Mouse (Mus musculus): ENCODE measurements around the gene Igsf9. TPM values are rescaled to one million over a fixed set of nuclear protein-coding genes. Genes with fewer than 3 reads are reported as not detected.
A peak's percentile ranks its signal among the peaks of the same experiment; 100 is the strongest.

Gene Igsf9
- polyA plus RNA-seq, 1 experiment from 2014 or later, result 1.6 TPM

- 2% methylated on average over 30 of the region's 30 CpGs for WGBS (ENCODE audit: insufficient replicate concordance)
- Histone ChIP-seq H3K4me1 (replicated peaks) (peaks cover 45% of the 10 kb centered on the region), H3K9me3 (replicated peaks) (no peaks in the 10 kb centered on the region), H3K4me2 (peak within 1 kb of the TSS; percentile 71), H3K9ac (peak within 1 kb of the TSS; percentile 72), H3K27ac (peak within 1 kb of the TSS; percentile 78), H3K4me3 (replicated peaks) (peak within 1 kb of the TSS; percentile 68), H3K27me3 (peaks cover 19% of the 10 kb centered on the region), H3K36me3 (peaks cover 8% of the 10 kb centered on the region; the same call in 1 of the 2 replicates)
- DNase-seq (peak; percentile 57), ATAC-seq (ENCODE audit: low read depth) (peak; percentile 55; the same call in 1 of the 2 replicates)
These were observed 18.3 kb downstream of the Igsf9 start, which contains the start of gene Tagln2 for GRCm38 (mm10) chr1:172499765-172500441. TSS of gene Tagln2 (plus strand) at chr1:172500047.

DNA sequence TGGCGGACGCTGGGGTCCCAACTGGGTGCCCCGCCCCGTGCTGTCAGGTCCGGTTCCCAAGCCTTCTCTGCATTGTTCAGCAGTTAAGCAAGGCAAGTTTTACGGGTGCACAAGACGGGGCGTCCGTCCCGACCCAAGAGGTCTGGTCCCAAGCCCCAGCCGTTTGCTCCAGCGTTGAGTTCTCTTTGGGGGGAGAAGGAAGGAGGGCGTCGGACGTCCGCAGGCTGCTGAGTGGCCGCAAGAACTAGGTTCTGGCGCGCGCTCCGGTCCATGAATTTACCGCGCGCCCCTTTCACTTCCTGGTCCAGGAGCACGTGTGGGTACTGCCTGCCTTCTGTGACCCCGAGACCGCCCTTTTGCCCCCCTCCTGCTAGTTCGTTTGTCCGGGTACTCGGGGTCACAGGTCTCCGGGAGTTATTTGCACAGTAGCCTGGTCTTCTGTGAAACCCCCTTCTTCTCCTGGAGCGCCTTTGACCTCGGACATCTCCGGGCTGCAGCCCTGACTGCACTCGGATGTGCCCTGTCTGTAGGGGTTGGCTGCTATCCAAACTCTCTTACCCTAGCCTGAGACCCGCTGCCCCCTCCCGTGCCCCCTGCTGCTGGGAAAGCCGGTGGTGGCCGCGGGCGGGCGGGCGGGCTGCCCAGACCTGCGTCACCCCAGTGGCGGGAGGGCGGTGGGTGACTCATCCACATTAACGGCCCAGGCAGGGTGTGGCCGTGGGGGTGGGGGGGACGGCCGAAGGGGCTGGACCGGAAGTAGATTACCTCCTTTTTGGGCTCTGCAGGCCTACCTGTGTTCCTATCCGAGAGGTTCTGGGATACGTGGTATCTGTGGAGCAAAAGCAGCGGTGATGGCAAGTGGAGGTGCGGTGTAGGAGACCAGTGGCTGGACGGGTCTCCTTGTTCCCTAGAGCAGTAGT is 19.1 kb downstream of the Igsf9 start:
- Histone ChIP-seq H3K4me2 (peak overlapping the region; percentile 71), H3K4me3 (replicated peaks) (peak overlapping the region; percentile 68), H3K36me3 (peaks cover 17% of the 10 kb centered on the region), H3K9me3 (replicated peaks) (no peaks in the 10 kb centered on the region), H3K4me1 (replicated peaks) (peaks cover 45% of the 10 kb centered on the region), H3K27ac (peak overlapping the region; percentile 78), H3K9ac (peak overlapping the region; percentile 72), H3K27me3 (peaks cover 19% of the 10 kb centered on the region)
- peak; percentile 50 for ATAC-seq (ENCODE audit: low read depth)
- under 1% methylated on average over 55 of the region's 56 CpGs for WGBS (ENCODE audit: insufficient replicate concordance)
- no peak for DNase-seq

DNA sequence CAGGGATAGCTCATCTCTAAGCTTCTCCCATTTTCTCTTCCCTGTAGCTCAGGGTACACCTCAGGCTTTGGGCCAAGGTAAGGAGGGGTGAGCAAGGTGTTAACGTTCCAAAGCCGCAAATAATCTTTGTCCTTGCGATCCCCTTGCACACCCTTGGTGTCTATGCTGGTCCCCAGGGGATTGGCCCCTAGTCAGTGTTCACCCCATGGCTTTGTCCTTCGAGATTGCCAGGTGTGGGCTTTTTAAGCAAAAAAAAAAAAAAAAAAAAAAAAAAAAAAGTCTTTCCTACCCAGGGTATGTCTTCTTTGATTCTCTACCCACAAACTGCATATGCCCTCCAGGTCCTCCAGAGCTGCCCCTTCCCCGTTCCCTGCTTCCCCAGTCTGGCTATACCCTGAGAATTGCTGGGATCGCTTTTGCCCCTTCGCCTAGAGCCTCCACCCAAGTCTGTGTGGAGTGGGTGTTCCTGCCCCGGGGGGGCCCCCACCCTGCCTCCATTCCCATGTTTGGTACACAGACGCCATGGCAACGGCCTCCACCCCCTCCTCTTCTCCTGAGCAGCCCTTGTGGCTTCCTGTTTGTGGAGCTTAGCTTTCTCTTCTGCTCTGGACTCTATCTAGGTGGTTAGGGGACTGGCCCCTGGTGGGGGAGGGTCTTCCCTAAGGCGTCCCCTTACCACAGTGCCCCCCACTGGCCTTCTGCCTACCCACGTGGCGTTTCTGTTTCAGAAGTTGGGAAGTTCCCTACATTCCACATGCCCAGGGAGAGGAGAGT is 20.0 kb downstream of the Igsf9 start:
- peak overlapping the region; percentile 72 for H3K9ac ChIP-seq
- ATAC-seq (ENCODE audit: low read depth) (peak; percentile 19), DNase-seq (no peak)
- peak overlapping the region; percentile 68 for H3K4me3 ChIP-seq (replicated peaks)
- H3K27me3 ChIP-seq, result peaks cover 19% of the 10 kb centered on the region
- peak overlapping the region; percentile 78 for H3K27ac ChIP-seq
- no peaks in the 10 kb centered on the region for H3K9me3 ChIP-seq (replicated peaks)
- H3K4me2 ChIP-seq, result peak overlapping the region; percentile 71
- H3K36me3 ChIP-seq, result peaks cover 25% of the 10 kb centered on the region
- H3K4me1 ChIP-seq (replicated peaks), result peaks cover 48% of the 10 kb centered on the region
- 4% methylated on average over 13 of the region's 13 CpGs for WGBS (ENCODE audit: insufficient replicate concordance)

GRCm38 (mm10) chr1:172502145-172503110 is 20.8 kb downstream of the Igsf9 start:
- 15% methylated on average over 13 of the region's 13 CpGs for WGBS (ENCODE audit: insufficient replicate concordance)
- Histone ChIP-seq H3K9ac (peak overlapping the region; percentile 34), H3K27ac (peak overlapping the region; percentile 78), H3K36me3 (peaks cover 34% of the 10 kb centered on the region), H3K4me3 (replicated peaks) (peak overlapping the region; percentile 68), H3K4me1 (replicated peaks) (peaks cover 56% of the 10 kb centered on the region), H3K9me3 (replicated peaks) (no peaks in the 10 kb centered on the region), H3K4me2 (peak overlapping the region; percentile 71), H3K27me3 (peaks cover 17% of the 10 kb centered on the region)
- DNase-seq, result no peak
- peak; percentile 6; the same call in 1 of the 2 replicates for ATAC-seq (ENCODE audit: low read depth)

DNA sequence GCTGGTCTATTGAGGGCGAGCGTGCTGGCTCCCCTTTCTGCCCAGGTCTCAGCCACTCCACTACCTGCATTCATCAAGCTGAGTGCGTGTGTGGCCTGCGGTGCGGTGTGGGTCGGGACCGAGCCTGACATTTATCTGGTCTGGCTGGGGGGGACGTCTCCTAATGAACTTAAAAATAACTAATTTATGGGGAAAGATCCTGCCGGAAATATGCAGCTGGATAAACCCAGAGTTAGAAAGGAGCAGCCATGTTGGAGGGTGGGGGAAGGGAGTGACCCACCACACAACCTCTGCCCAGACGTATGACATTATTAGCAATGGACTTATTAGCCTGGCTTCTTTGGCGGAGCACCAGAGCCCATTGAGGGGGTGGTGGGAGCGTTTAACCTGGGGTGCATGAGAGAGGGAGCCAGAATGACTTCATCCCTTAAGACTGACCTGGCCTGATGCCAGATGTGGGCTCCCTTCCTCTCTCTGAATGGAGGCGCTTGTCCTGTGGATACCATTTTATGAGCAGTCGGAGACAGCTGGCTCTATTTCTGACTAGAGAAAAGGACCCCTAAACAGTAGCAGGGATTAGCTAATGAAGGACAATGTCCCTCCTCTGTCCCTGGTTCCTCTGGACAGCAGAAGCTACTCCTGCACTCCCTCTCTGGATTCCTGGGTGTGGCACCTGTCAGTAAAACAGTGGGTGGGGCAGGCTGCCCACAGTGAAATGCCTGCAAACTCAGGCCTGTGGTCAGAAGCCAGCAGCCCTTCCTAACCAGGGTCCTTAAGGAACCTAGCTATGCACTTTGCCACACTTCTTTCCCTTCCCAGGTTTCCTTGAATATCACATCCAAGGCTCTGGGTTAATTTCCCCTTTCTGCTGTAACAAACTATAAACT is 21.8 kb downstream of the Igsf9 start:
- Histone ChIP-seq H3K27ac (peak overlapping the region; percentile 78; the same call in 1 of the 2 replicates), H3K9me3 (replicated peaks) (no peaks in the 10 kb centered on the region), H3K27me3 (peaks cover 16% of the 10 kb centered on the region), H3K4me1 (replicated peaks) (peaks cover 64% of the 10 kb centered on the region), H3K4me3 (replicated peaks) (peak overlapping the region; percentile 68), H3K9ac (peak overlapping the region; percentile 34; the same call in 1 of the 2 replicates), H3K4me2 (peak overlapping the region; percentile 71), H3K36me3 (peaks cover 41% of the 10 kb centered on the region)
- no peak; the same call in 1 of the 2 replicates for ATAC-seq (ENCODE audit: low read depth)
- DNase-seq, result no peak
- 34% methylated on average over 14 of the region's 14 CpGs for WGBS (ENCODE audit: insufficient replicate concordance)

DNA sequence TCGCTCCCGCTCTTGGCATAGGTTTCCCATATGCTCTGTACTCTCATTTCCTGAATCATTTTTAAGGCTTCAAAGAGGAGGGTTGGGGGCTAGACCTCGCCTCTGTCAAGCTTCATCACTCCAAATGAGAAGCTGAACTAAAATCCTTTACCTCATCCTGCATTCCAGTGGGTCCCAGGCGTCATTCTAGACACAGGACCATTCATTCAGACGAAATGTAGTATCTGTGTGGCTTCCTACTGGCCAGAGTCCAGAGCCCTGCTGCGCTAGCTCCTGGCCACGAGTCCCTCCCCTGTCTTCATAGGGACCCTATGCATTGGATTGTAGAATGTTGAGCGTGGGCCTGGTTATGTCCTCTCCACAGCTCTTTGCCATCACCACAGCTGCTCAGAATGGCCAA is 23.2 kb downstream of the Igsf9 start:
- Histone ChIP-seq H3K27ac (no peak overlapping the region), H3K9ac (no peak overlapping the region), H3K4me3 (replicated peaks) (no peak overlapping the region), H3K9me3 (replicated peaks) (no peaks in the 10 kb centered on the region), H3K4me1 (replicated peaks) (peaks cover 70% of the 10 kb centered on the region), H3K27me3 (peaks cover 13% of the 10 kb centered on the region), H3K4me2 (no peak overlapping the region), H3K36me3 (peaks cover 47% of the 10 kb centered on the region)
- WGBS (ENCODE audit: insufficient replicate concordance), result 62% methylated on average over 8 of the region's 8 CpGs
- ATAC-seq (ENCODE audit: low read depth) (no peak), DNase-seq (no peak)

- H3K4me2 ChIP-seq, result no peak overlapping the region
- peaks cover 47% of the 10 kb centered on the region for H3K36me3 ChIP-seq
- H3K4me1 ChIP-seq (replicated peaks), result peaks cover 76% of the 10 kb centered on the region
- H3K4me3 ChIP-seq (replicated peaks), result no peak overlapping the region
- H3K27ac ChIP-seq, result no peak overlapping the region
- H3K27me3 ChIP-seq, result no peaks in the 10 kb centered on the region; the same call in 1 of the 2 replicates
- ATAC-seq (ENCODE audit: low read depth) (no peak), DNase-seq (no peak)
- H3K9ac ChIP-seq, result no peak overlapping the region
- no peaks in the 10 kb centered on the region for H3K9me3 ChIP-seq (replicated peaks)
- WGBS (ENCODE audit: insufficient replicate concordance), result 50% methylated on average over 5 of the region's 5 CpGs
These were observed 25.4 kb downstream of the Igsf9 start for GRCm38 (mm10) chr1:172507001-172507400.

GRCm38 (mm10) chr1:172507701-172508100 is 26.1 kb downstream of the Igsf9 start:
- no peak overlapping the region for H3K4me3 ChIP-seq (replicated peaks)
- H3K36me3 ChIP-seq, result peaks cover 47% of the 10 kb centered on the region
- 71% methylated on average over 3 of the region's 3 CpGs for WGBS (ENCODE audit: insufficient replicate concordance)
- H3K9ac ChIP-seq, result no peak overlapping the region
- DNase-seq, result no peak
- peaks cover 76% of the 10 kb centered on the region for H3K4me1 ChIP-seq (replicated peaks)
- no peak overlapping the region for H3K4me2 ChIP-seq
- H3K9me3 ChIP-seq (replicated peaks), result no peaks in the 10 kb centered on the region
- no peaks in the 10 kb centered on the region for H3K27me3 ChIP-seq
- no peak overlapping the region for H3K27ac ChIP-seq
- ATAC-seq (ENCODE audit: low read depth), result no peak

GRCm38 (mm10) chr1:172508172-172508571 is 26.6 kb downstream of the Igsf9 start:
- WGBS (ENCODE audit: insufficient replicate concordance), result 10% methylated on average over 2 of the region's 2 CpGs

More at GRCm38 (mm10) chr1:172508172-172508571, 26.6 kb downstream of the Igsf9 start:
- Histone ChIP-seq H3K36me3 (peaks cover 47% of the 10 kb centered on the region), H3K9ac (no peak overlapping the region), H3K4me2 (no peak overlapping the region), H3K4me3 (replicated peaks) (no peak overlapping the region), H3K27me3 (no peaks in the 10 kb centered on the region), H3K4me1 (replicated peaks) (peaks cover 76% of the 10 kb centered on the region), H3K27ac (no peak overlapping the region), H3K9me3 (replicated peaks) (no peaks in the 10 kb centered on the region)
- peak; percentile 47 for ATAC-seq (ENCODE audit: low read depth)
- DNase-seq, result no peak
